Mouse (Mus musculus) erythroblast, adult 5-6 weeks (primary cell): ENCODE results near the gene Dip2c. TPM values are rescaled to one million over a fixed set of nuclear protein-coding genes. Genes with fewer than 3 reads are reported as not detected.

Experiments
- ATAC-seq: replicated peaks from 2 replicates; pipeline ENCODE4 v1.8.0; 2016; ENCODE audit warnings: moderate number of reproducible peaks, mild to moderate bottlenecking, moderate TSS enrichment, inconsistent platforms; ENCODE audit not compliant: poor library complexity, low FRiP score, severe bottlenecking
- total RNA-seq, 2 experiments: library from RNA; stranded (forward) in 1 of 2; stranded (reverse) in 1 of 2; fragments of 150-400 nt in 1 of 2; fragments of 200-764, 138-1000 nt in 1 of 2; gene quantifications; 2 replicates each; pipeline versions ENCODE4 v1.2.3 to v1.2.4; 2015 to 2017; ENCODE audit warnings: low replicate concordance in 2 of 2

Gene Dip2c
- total RNA-seq, 2 experiments from 2014 or later: under 0.01 to 0.60 TPM

DNA sequence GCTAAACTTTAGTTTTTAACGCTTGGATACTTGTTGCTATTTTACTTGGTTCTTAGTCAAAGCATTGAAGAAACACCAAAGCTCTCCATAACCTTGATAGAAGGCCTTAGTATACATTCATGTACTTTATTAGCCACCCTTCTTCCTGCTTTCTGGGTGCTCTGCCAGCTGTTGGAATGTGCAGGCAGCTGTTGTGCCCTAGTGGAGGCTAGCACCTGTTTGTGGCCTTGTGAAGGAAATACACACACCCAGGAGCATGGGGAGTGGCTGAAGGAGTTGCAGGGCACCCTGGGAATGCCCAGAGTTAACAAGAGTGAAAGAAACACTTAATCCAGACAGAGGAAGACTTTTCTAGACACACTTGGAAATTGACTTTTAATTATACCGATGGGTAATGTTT is 43.4 kb downstream of the Dip2c start:
- ATAC-seq: no peak

DNA sequence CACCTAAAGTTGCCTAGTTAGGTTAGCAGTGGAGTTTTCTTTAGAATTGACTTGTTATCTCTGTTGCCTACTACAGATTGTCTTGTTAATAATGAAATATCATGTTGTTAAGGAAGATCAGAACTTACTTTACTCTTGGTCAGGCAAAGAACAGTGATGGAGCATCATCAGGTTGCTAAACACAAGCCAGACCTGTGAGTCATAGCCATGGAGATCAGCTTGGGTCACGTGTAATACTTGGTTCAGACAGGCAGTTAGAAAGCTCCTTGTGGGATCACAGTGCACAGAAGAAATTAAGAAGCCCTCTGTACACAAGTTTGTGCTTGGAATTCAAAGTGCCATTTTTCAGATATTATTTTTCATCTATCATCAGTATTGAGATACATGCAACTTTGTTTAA is 48.9 kb downstream of the Dip2c start:
- ATAC-seq: no peak

DNA sequence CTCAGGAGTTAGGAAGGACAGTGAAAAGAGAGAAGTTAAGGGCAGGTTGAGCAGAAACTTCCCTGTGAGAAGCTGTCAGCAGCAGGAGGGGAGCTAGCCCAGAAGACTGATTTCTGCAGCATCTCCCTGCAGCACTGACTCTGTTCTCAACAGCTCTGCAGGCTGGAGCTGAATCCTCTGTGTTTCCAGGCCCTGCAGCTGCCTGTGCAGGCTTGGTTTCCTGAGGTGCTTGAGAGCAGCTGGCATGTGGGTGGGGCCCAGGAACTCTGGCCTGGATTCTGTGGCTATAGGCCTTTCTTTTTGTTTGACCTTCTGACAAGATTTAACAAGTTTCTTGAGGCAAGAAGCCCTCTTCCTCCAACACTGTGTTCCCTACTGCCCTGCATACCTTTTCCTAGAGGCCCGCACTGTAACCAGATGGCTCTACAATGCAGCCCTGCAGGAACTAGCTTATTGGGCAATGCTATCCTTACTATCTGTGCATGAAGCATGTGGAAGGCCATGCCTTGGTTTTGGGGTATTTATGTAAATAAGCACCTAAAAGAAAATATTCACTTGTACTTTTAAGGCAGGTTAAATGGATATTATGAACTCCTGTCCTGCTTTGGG is 53.1 kb downstream of the Dip2c start:
- no peak for ATAC-seq

DNA sequence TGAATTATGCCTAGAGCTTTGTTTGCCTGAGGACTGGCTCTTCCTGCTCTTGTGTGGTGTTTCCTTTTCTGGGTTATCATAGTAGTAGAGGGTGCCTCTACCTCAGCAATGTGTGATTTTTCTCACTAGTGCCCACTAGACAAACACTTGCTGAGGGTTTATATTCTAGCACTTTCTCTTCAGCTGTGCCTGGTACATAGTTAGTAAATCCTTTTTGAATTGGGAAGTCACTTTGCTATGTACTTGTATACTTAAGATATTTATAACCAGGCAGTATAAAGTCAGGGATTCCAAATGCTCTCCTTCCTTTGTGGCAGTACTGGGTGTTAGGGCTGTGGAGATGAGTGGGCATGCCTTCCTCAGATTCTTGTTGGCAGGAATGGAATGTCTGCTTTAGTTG is 56.9 kb downstream of the Dip2c start:
- no peak for ATAC-seq

DNA sequence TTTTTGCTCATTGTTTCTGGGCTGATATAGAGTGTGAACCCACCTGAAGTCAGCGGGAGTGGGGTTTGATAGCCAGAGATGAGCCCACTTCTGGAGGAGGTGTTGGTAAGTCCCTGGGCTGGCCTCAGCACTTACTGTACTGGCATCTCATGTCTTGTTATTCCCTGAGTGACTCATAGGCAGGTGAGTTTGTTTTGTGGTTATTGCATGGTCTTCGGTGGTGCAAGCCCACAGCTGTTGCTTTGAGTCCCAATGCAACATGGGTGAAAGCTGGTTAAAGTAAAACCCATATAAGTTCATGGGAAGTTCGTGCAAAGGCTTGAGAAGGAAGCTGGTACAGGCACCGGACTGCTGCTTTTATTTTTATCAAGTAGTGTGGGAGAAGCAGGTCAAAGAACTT is 64.0 kb downstream of the Dip2c start:
- ATAC-seq: no peak

DNA sequence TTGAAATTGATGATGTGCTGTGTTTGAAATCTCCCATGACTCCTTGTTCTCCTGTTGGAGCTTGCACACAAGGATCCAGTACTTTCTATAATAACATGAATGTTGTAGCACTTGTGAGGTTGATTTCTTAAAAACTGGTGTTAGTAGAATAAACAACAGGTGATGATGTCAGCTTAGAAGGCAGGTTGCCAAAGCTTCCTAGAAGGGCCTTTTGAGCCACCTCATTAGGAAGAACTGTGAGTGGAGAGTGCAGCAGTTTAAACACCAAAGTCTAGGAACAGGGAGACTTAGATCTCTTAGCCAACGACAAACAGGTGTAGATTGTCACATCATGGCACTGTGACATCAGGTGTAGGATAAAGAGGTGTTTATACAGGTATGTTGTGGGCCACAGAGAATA is 66.4 kb downstream of the Dip2c start:
- ATAC-seq: no peak

DNA sequence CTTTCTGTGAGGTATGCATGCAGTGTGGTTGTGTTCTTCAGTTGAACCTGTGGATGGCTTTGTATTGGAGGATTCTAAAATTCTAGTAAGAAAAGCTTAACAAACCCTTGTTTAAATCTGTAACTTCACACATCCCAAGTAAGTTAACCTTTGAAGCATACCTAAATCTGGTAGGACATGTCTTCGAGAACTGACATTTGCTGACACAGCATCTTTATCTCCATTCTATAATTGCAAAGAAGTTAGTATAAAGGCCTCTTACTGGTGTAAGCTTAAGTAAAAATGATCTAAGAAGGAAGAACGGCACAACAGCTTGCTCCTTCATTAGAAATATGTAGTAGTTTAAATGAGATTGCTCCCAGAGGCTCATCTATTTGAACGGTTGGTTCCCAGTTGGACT is 71.1 kb downstream of the Dip2c start:
- no peak for ATAC-seq

DNA sequence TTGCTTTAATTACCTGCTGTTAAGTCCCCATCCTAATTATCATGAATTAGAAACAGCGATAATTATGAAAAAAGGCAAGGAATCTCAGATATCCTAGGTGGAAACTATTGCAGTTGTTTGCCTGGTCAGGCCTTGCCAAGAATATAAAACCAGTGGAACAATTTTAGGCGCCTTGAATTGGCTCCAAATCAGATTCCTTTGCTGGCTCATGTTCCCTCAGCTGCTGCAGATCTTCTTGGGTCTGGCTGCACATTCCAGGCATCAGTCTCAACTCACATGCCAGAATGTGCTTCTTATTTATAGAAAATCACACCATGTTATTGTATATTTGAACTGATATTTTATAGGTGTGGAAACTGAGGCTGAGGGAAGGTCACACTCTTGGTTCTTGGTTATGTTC is 74.3 kb downstream of the Dip2c start:
- no peak for ATAC-seq

DNA sequence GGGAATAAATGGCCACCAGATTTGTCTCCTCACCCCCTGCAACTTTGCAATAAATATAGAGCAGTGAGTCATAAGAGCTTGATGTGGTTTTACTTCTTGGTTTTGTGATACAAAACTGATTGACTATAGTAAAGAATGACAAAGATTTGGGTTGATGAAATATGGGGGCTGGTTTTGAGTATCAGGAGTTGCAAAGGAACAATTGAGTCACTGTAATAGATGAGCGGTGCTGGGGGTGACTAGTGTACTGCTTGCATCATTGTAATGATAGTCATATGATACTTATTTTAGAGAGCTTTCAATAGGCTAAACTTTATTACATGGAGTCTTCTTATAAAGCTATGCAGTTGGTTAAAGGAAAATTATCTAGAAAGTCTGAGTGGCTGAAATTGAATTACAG is 77.6 kb downstream of the Dip2c start:
- ATAC-seq: no peak

DNA sequence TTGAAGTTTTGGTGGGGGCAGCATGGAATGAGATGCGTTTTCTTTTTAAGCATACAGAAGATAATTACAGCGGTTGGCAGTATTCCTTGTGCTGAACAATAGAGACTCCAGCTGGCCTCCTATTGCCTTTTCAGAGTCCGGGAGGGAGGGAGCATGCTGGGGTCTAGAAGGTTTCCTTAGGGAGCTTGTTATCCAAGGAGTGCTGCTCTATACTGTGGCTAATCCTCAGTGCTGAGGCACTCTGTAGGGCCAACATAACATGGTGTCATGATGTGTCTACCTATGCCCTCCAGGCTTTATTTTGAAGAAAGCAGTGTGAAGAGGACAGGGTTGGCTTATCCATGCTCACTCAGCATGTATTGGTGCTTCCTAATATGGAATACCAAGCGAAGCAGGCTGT is 79.0 kb downstream of the Dip2c start:
- ATAC-seq: no peak

DNA sequence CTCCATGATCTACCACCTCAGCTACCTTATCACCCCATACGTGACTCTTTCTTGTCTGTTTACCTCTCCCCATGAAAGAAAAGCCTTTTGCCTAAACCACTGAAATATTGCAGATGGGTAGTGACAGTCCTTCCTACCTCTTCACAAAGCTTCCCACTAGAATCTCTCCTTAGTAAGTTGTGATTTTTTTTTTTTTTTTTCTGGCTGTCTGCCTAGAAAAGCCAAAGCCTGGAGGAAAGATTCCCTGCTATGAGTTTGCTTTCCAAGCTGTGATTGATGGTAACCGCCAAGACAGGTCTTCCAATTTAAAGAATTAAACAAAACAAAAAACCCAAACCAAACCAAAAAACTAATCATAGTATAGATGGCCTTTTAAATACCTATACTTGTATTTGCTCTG is 85.1 kb downstream of the Dip2c start:
- no peak for ATAC-seq

DNA sequence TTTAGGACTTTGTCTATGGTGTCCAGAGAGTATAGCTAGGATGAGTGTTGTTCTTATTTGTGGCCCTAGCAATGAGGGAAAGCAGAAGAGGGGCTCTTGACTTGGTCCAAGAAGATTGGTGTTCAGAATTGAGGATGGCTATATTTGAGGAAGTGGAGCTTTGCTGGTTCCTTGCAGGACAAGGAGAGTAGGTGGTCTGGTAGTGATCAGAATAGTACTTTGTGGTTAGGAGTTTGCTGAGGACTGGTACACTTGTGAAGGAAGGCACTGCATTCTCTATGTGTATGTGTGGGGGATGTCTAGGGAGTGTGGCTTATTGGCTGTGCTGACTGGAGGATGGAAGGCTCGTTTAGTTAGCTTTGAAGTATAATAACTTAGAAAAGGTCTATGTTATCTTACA is 95.1 kb downstream of the Dip2c start:
- no peak for ATAC-seq

DNA sequence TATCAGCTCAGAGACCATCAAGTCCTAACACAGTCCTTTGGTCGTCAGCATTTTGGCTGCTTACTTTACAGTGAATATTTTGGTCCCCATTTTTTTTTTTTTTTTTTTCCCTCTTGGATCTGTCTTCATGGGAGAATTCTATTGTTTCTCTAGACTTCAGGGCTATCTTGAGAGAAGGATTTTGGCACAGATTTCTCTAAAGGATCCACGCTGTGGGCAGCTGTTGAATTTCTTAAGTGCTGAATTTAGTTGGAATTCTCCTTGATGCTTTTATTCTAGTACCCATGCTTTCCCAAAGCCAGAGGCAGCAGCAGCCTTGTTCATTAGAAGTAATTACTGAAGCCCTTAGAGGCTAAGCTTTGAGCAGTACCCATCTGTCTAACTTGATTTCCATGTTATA is 100.8 kb downstream of the Dip2c start:
- no peak for ATAC-seq

DNA sequence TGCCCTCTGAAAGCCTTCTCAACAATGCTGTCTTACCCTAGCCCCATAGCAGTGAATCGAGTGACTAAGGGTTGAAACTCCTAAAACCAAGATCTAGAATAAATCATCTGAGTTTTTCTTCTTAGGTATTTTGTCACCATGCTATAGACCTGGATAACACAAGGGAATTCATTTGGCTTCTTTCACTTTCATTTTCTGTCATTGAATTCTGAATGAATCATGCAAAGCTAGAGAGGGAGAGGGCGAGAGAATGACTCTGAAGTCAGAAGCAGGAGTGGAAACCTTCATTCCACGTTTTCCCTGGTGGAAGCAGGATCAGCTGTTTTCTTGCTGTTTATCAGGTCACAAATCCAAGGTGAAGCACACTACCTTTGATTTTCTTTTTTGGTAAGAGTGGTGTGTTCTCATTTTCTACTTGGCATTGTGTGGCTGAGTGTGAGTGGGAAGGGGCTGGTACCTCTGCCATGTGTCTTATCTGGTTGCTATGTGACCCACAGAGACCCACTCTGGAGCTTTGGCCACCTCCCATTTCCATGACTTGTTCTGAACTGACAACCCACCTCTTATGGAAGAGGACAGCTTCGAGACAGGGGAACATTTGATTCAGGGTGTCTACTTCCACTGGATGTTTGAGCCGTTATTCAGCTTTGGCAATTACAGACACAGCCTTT is 104.5 kb downstream of the Dip2c start:
- no peak for ATAC-seq

DNA sequence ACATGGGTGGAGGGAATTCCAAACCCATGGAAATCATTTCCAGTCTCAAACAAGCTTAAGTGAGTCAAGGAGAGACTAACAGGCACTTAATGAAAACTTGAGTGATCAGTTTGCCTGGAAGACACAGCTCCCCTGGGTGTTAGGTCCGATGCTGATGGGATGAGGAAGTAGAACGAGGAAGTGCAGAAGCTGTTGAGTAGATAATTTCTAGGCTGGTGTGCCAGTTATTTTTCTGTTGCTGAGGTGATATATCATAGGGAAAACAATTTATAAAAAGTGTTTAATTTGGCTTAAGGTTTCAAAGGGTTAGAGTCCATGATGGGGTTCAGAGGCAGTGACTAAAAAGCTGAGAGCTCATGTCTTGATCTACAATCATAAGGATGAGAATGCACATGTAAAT is 111.7 kb downstream of the Dip2c start:
- no peak for ATAC-seq

DNA sequence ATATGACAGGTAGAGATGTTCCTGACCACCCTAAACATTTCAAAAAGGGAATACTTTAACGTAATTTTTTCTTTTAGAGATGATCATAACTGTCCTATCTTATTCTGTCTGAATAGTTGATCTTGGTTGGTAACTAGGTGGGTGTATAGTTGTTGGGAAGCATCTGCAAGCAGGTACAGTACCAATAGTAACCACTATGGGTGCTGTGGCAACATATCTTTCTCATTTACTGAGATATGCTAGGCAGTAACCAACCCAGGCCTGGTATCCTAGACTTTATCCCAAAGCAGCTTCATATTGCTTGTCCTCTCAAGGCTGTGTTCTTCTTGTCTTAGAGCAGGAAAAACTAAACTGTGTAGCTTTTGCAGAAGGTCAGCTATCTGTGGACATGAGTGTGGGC is 113.0 kb downstream of the Dip2c start:
- no peak for ATAC-seq

DNA sequence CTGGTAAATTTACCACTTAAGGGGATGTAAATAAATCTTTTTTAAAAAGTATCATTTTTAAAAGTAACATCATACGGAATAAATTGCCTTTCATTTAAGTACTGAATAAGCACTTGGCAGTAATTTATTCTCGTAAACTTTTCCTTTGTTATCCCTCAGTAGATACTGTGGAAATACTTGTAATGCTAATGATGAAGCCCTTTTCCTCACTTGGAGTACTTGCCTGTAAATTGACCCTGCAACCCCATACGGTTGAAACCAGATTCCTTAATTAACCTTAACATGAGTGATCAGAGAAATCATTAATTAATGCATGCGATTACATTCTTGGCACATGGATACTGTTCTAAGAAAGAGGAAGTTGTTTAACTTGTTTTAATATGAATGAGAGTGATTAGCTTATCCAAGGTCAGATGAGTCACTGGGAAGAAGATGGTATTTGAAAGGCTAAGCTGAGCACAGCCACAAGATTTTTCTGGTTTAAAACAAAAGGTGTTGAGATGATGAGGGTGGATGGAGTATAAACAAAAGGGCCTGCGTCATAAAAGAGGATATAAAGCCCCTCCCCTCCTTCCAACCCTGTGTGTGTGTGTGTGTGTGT is 114.0 kb downstream of the Dip2c start:
- no peak for ATAC-seq

DNA sequence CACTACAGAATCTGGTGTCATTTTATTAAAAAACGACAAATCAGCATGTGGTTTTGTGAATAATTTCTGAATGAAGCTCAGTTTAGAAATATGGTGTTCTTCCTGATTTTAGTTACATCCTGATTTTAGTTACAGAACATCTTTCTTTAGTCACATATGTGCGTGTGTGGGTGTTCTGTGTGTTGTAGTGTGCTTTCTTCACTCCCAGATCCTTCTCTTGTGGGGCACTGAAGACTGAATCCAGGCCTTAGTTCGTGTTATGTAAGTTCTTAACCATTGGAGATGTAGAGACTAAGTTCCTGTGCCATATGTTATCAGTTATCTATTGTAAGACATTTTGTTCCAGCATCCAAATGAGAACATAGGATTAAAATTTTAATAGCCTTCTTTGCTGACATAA is 117.1 kb downstream of the Dip2c start:
- ATAC-seq: no peak

DNA sequence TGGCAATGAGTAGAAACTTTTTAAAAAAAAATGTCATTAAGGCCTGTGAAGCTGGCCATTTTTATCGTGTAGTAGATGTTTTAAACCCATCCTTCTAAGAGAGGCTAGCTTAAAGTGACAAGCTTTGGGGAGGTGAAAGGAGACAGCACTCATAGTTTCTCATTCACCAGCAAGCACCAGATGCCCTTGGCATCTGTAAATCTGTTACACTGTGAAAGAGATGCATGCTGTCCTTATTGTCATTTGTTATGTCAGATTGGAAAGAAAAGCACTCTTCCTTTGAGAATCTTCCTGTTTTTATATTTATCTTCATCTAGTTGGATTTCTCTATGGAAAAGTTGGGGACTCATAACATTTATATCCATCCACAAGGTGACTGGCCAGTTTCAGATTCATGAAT is 119.0 kb downstream of the Dip2c start:
- no peak for ATAC-seq

DNA sequence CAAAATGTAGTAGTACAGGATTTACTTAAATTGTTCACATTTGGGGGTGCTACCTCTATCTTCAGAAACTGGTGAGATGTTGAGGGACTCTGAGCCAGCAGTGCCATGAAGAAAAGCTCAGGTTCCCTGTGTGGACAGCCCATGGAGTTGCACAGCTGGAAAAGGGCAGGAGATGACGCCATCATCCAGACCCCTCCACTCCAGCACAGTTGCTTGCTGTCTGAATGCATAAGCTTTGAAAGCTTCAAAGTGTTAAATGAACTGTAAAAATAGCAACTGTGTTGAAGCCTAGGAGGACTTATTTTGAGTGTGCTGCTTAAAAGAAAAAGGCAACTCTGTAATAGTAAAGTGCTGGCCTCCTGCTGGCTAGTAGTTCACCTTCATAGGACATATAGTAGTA is 122.5 kb downstream of the Dip2c start:
- no peak for ATAC-seq

DNA sequence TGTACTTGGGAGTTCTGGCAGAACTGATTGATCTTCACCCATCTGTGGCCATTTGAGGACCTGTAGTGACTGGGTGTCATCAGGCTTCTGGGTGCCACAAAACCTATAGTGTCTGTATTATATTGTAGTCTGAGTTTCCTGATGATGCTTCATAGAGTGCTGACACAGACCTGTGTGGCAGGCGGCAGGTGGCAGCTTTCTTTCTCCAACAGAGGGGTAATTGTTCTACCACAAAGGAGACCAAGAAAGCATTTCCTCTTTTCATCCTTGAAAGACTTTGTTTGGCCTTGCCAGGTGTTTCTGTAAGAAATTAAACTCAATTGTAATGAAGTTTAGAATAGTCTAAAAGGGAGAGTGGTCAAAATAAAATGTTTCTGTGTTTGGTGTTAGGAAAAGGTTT is 129.1 kb downstream of the Dip2c start:
- no peak for ATAC-seq

DNA sequence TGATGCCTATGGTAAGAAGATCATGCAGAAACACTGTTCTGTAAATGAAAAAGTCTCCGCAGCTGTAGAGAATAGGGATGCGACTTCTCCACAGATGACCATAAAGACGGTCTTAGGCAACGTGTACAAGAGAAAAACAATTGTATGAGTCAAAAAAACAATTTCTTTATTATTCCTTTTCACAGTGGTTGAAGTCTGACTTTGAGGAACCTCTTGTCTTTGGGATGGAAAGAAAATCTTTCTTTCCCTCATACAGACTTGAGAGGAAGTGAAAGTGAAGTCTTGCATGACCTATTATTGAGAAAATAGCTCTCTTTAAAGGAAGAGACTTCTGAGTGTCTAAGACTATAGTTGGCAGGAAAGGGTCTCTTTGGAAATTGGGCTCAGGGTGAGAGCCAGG is 132.7 kb downstream of the Dip2c start:
- no peak for ATAC-seq
